Mouse (Mus musculus): ENCODE data around the gene Apod.

DNA sequence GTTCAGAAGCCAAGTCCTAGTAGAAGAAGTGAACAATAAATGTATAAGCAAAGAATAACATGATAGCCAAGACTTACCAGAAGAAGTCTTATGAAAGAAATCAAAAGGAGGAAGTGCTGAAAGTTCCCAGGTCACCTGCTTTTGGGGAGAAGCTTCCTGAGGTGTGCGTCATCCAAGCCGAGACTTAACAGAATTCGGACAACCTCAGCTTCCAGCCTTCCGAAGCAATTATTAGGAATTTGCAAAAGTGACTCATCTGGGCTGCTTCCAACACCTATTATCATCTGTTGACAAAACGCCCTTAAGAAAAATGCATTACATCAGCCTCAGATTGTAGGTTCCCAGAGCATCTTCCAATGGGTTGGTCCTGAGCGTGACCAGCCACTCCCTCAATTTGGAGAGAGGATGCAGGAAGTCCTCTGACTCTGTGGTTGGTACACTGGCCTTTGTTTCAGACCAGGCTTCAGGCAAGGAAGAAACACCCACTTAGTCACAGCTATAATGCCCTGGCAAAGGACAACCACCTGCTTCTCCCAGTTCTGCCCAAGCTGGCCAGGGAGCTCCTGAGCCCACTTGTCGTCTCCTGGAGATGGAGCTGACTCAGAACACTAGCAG is 23.8 kb downstream of the Apod start:
- no peak for TF ChIP-seq CTCF (IDR thresholded peaks at IDR 0.05; ENCODE audit: low read depth)
- TF ChIP-seq EP300 (IDR thresholded peaks at IDR 0.05; ENCODE audit: low read depth): no peak; the same call in 1 of the 2 replicates

All from heart, postnatal 0 days (tissue).